Mouse (Mus musculus) yolk sac, embryonic 10.5 days (tissue): Measurements from ENCODE around the gene Tmem178b.

Source experiments
- DNase-seq: peaks from one replicate; pipeline ENCODE4 v3.0.0-alpha.2; 2017; ENCODE audit warnings: low spot score

Tmem178b gene

DNA sequence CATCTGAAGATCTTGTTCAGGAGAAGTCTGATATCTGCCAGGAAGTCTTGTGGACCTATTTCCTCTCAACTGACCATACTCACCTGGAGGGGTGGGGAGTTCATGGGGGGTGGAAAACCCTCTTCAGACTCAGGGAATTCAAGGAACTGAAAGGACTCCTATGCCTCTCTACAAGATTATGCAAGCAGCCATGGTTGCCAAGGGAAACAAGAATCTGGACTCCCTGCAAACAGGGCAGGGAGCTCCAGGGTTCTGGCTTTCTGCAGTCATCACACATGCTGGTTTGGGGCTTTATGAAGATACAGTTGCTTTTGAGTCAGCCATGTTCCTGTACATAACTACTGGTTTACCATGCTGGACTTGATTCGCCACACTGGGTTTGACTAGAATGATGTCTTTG lies 390.6 kb downstream of the Tmem178b start:
- DNase-seq: no peak

DNA sequence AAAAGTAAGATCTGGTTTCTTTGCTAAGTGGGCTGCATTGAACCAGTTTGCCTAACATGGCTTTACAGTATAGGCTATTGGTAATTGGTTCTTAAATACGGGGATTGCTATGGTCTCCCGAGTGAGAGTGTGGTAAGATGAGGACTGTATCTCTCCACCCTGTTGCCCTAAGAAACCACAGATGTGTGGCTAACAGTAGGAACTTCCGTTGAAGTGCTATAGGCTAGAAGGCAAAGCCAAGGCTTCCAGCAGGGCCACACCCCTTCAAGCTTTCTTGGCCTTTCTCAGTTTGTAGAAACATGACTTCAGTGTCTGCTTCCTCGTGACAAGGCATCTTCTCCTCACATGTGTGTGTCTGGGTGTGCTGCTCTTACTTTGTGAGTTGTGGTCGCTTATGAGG lies 427.6 kb downstream of the Tmem178b start:
- DNase-seq: no peak

DNA sequence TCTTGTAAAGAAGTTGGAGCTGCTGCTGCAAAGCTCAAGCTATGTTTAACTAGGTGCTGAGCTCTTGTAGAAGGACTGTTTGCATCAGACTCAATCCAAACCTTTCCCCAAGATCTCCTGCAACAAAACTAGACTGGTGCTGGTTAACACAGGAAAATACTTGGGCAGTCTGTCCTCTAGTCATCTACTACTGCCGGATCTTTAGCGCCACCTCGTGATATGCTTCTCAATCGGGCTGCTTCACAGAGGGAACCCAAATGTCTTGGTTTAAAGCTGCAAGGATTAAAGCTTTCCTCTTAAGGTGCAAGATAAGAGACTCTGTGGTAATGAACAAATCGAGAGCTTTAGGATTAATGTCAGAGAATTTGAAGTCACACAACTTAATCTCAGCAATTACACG lies 430.3 kb downstream of the Tmem178b start:
- DNase-seq: no peak
